Mouse (Mus musculus) regulatory T cell (primary cell): ENCODE results near the gene Pigb.

ENCODE experiments used
- in situ Hi-C: fragments of 300-600 bp; cut with MboI, MseI; formaldehyde crosslinking; loops from one replicate; pipeline ENCODE4 v1.15.1; 2025; ENCODE audit warnings: high pct_unique_total_duplicates

The Pigb gene

DNA sequence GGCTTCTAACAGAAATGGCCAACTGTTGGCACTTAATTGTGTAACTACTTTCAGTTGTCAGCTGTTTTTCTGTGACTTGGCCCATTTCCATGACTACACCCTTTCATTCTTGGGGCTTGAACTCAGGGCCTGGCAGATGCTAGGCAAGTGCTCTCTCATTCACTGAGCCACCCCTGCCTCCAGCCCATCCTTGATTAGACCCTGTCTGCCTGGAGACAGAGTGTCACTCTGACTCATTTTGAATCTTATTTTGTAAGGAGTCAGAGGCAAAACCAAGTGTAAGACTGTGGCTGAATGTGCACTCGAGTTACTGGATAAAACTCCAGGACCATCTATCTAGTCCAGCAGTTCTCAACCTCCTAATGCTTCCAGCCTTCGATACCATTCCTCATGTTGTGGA lies 7.7 kb upstream of the Pigb start:
- in situ Hi-C loops = no loop called here

- in situ Hi-C loops = no loop called here
Observed at GRCm38 (mm10) chr9:73045711-73046110, 5.5 kb upstream of the Pigb start.

GRCm38 (mm10) chr9:73045204-73045603 lies 5.0 kb upstream of the Pigb start:
- in situ Hi-C loops = no loop called here

DNA sequence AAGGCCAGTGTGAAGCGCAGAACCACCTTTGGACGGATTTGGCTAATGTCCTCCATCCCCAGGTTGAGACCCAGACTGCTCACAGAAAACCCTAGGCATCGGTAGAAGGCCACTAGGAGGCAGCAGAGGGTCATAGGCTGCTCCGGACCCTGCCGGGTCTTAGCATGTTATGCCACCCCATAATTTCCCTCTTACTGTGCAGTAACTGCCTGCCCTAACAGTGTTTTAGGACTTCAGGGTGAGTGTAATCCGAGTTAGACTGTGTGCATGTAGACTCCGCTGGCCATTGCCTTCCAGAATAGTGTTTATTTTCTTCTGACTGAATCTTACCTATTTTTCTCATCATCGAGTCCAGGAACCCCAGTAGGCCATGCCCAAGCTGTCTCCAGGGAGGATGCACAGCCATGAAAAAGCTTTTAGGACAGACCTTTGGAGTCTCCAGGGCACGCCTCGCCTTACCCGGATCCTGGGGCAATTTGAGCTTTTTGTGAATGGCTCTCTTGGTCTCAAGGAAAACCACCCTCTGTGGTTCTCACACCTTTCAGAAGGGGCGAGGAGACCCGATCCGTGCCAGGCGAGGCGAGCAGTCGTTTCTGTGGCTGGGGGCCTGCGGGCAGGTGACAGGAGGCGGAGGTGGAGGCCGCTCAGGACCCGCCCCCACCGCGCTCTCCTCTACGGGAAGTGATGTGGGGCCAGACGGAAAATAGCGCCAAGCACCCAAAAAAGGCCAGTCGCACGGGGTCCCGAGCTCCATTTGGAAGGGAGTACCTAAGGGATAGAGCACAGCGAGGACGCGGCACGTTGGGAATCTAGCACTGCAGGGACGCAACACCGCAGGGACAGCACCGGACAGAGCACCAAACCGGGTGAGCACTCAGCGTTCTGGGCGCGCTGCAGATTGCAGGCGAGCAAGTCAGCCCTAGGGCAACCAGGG lies 4.2 kb upstream of the Pigb start, which contains the start of gene Rab27a:
Gene Rab27a, plus strand, starts transcription at position 709 of the 934 bp plus-strand sequence.
- in situ Hi-C loops = loop anchor here (5.0 kb wide), 2 partner anchors 48 to 82 kb away; no protein-coding TSS in a partner anchor

DNA sequence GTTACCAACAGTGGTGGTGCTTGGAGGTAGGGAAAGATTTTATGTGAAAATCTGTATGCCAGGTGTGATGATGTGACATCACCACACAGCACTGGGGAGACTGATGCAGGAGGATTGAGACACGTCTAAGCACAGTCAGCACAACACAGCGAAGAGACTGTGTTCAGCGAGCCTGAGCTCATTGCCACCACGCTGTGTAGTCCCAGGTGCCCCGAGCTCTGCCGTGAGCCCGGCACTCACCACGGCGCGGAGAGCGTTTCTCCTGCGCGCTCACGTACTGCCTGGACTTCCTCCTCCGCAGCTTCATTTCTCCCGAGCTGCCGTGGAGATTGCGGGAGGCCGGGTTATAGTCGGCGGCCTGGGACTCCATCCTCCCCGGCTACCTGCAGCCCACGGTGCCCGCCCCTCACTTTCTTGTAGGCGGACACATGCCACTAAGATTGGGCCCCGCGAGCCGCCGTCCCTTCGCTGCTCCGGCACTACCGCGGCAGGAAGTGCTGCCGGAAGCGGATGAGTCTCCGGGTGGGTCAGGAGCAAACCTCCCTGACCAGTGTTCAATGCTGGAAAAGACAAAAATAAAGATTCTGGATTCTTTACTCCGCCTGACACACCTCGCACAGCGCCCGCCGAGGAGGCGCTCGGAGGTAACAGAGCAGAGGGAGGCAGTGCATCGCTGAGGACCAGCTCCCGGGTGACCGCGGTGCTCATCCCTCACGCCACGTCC lies 794 bp downstream of the Pigb start:
- in situ Hi-C loops = no loop called here

DNA sequence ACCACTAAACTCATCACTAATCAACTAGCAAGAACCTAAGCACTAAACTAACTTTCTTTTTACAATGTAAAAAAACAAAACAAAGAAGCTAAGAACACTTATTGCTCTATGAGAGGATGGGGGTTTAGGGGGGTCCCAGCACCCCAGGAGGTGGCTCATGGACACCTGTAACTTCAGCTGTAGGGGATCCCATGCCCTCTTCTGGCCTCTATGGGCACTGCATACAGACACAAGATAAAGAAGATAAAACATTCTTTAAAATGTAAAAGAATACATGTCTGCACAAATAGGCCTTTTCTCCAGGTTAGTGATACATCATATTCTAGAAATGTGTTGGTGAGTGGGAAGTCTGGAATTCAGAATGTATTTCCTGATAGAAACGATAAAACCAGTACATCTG lies 6.8 kb downstream of the Pigb start:
- in situ Hi-C loops = no loop called here

DNA sequence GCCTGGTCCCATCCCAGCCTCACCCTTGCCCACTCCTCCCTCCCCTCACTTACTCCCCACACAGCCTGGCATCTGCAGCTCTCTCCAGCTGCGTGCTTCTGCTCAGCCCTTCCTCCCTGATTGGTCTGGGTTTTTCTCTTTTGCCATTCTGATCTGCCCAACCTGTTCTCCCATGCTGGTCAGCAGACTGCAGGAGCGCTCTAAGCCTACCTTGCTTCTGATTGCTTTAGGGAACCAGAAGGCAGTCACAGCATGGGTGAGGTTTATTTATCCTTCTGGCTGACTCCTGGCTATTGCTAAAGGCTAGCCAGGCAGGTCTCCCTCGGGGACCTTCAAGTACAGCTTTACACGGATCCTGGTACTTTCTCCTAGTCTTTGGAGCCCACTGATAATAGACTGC lies 8.8 kb downstream of the Pigb start:
- in situ Hi-C loops = no loop called here

DNA sequence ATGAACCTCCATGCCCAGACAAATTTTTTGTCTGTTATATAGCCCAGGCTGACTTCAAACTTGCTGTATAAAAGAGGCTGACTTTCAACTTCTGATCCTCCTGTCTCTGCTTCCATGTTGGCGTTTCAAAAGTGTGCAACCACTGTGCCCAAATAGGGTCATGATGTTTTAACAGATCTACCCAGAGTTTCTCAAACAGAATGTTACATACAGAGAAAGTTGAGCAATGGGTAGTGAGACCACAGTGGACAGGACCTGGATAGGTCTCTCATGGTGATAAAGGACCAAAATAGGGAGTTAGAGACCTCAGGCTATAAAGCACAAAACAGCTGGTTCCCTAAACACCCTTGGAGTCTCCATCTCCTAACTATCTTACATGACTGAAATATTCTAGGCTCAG lies 9.7 kb downstream of the Pigb start:
- in situ Hi-C loops = no loop called here

DNA sequence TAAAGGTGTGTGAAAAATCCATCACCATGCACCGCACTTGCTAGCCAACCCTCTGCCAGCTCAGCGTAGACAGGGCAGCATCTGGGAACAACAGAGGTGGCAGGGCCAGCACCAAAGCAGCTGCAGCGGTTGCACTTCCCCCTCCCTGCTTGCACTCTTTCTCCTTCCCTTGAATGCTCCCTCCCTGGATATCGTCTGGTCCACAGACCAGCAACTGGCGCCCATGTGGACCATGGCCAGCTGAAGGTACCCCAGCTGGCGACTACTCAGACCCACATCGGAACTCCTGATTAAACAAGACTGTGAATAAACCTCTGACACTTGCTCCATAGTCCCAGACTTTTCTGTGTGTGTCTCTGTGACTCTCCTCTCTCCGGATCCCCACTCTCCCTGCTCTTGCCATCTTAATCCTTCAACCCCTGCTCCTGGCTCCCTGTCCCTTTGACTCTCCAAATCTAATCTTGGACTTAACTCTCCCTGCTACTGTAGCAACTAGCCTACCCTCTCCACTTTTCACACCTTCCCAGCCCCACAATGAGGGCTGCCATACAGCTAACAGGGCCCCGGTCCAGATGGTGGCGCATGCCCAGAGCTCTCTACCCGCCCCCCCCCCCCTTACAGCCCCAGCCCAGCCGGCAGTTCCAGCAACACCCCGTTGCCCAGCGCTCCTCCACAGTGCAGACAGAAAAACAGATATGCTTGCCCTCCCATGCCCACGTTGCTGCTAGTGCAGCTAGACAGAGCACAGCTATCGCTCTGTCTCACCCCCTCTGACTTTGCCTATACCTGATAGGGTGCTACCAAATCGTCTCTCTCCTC lies 14.2 kb downstream of the Pigb start:
- in situ Hi-C loops = no loop called here

DNA sequence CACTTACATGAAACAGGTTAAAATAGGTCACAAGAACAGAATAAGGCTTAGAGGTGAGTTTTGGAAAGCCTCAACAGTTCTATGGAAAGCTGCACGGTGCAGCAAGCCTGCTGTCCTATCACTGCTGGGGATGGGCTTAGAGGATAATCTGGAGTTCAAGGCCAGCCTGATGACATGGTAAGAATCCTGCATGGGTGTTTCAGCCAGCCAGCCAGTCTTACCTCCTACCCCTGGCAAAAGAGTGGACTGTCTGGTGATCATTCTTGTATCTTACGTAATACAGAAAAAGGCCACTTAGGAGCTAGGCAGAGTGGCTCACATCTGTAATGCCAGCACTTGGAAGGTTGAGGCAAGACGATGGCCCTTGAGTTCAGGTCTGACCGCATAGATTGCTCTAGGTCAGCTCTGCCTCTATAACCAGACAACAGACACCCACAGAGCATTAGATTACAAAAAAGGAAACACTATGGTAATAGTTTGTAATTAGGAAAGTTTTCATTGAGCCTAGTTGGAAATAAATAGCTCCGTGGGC lies 19.5 kb downstream of the Pigb start:
- in situ Hi-C loops = loop anchor here (25.0 kb wide), 1 partner anchor 1208 kb away; no protein-coding TSS in a partner anchor

DNA sequence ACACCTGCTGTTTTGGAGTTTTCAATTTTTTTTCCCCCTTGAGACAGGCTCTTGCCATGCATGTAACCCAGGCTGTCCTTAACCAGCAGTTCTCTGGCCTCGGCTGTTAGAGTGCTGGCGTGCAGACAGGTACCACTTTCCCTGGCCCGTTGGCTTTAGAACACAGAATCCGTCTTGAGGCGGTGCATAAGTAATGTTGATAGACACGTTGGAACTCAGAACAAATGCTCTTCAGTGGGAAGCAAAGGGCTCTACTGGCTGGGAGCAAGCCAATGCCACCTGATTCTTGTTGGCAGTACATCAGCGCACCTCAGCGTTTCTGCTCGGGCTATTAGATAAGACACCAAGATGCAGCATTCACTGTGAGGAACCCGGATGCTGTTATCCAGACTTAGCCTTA lies 20.3 kb downstream of the Pigb start:
- in situ Hi-C loops = loop anchor here (10.0 to 25.0 kb wide), 2 partner anchors 185 to 1208 kb away; no protein-coding TSS in a partner anchor

- in situ Hi-C loops = loop anchor here (10.0 to 25.0 kb wide), 2 partner anchors 180 to 1202 kb away; no protein-coding TSS in a partner anchor
Observed at GRCm38 (mm10) chr9:73014724-73015123, 25.5 kb downstream of the Pigb start.

DNA sequence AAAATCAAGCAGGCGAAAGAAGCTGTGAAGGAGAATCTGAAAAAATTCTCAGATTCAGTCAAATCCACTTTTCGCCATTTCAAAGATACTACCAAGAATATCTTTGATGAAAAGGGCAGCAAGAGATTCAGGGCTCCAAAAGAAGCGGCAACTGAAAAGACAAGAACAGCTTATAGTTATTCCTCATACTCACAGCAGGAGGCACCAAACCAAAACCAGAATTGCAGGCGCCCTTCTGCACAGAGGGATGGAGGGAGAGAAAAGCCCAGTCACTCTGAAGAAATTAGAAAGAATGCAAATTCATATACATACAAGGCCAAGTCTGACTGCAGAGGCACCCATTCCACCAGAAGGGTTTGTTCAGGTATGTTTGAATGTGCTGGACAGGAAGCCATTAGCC lies 27.5 kb downstream of the Pigb start:
- in situ Hi-C loops = loop anchor here (10.0 to 25.0 kb wide), 2 partner anchors 178 to 1200 kb away; no protein-coding TSS in a partner anchor

DNA sequence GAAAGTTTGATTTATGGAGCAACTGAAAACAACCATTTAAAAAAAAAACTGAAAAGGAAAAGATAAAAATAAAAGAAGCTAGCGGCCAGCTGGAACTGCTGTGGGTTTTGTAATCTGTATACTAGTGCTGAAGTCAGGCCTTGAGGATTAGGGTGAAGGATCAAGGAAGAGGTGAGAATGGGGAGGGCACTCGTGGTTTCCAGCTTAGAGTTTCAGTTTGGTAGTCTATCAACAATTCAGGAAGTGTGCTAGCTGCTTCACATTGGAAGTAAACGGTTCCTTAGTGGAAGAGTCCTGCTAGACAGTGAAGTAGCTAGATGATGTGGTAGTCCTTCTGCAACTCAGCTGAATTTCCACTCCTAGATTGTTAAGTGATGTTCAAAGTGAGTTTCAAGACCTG lies 31.8 kb downstream of the Pigb start:
- in situ Hi-C loops = loop anchor here (25.0 kb wide), 1 partner anchor 1196 kb away; no protein-coding TSS in a partner anchor

DNA sequence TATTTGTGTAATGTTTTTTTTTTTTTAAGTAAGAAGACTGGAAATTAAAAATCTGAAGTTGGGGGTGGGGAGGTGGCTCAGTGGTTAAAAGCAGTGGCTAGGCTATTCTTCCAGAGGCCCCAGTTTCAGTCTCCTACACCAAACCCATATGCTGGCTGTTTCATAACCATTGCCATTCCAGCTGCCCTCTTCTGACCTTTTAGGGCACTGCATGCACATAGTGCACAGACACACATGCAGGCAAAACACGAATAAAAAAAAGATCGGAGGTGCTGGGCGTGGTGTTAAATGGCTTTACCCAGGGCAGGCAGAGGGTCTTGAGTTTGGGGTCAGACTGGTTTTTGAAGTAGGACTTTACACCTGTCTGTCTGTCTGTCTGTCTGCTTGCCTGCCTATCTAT lies 34.0 kb downstream of the Pigb start:
- in situ Hi-C loops = loop anchor here (25.0 kb wide), 1 partner anchor 1194 kb away; no protein-coding TSS in a partner anchor

DNA sequence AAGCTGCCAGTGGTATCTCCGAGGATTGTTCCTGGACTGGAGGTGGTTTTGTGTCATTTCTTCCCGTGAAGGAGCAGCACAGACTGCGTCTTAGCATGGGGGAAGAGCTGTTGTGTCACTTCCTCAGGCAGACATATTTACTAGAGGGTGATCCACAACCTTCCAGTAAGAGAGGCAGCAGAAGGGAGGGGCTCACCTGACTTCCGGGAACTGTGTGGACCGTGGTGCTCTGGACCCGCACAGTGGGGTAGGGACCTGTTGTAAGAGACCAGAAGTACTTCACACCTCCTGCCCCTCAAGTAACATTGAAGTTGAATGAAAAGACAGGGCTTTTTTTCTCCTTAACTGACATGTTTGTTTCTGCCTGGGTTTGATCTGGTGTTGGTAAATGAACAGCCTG lies 35.1 kb downstream of the Pigb start:
- in situ Hi-C loops = loop anchor here (25.0 kb wide), 1 partner anchor 1193 kb away; no protein-coding TSS in a partner anchor

- in situ Hi-C loops = loop anchor here (25.0 kb wide), 1 partner anchor 1192 kb away; no protein-coding TSS in a partner anchor
Observed at GRCm38 (mm10) chr9:73004076-73004475, 36.1 kb downstream of the Pigb start.

- in situ Hi-C loops = loop anchor here (25.0 kb wide), 1 partner anchor 1190 kb away; no protein-coding TSS in a partner anchor
Observed at GRCm38 (mm10) chr9:73002177-73002576, 38.0 kb downstream of the Pigb start.

- in situ Hi-C loops = loop anchor here (25.0 kb wide), 1 partner anchor 1189 kb away; no protein-coding TSS in a partner anchor
Observed at GRCm38 (mm10) chr9:73001314-73002011, 38.7 kb downstream of the Pigb start.

- in situ Hi-C loops = loop anchor here (25.0 kb wide), 1 partner anchor 1188 kb away; no protein-coding TSS in a partner anchor
Observed at GRCm38 (mm10) chr9:73000487-73000886, 39.7 kb downstream of the Pigb start.
